Mouse (Mus musculus) CH12.LX (cell line): ENCODE measurements around the gene Sgf29. TPM values are rescaled to one million over a fixed set of nuclear protein-coding genes. Genes with fewer than 3 reads are reported as not detected.

Source experiments
- DNase-seq: peaks from one replicate; pipeline ENCODE4 v3.0.0-alpha.2; 2013; ENCODE audit errors: extremely low read depth
- H3K27ac ChIP-seq: 2 replicates; pipeline ENCODE4 v1.5.1; 2012; ENCODE audit warnings: low read depth, mild to moderate bottlenecking, control low read depth, moderate library complexity; ENCODE audit not compliant: insufficient read depth
- H3K27me3 ChIP-seq: replicated peaks from 2 replicates; pipeline ENCODE3; 2012; ENCODE audit warnings: inconsistent platforms
- H3K36me3 ChIP-seq, 2 experiments: replicated peaks in 1 of 2; 2 replicates each; pipeline versions ENCODE3 to v1.6.1; 2012; ENCODE audit warnings: inconsistent platforms in 1 of 2, low read length in 1 of 2, mild to moderate bottlenecking in 1 of 2, mixed read lengths in 1 of 2, moderate library complexity in 1 of 2; ENCODE audit not compliant: control insufficient read depth in 1 of 2, insufficient read depth in 1 of 2
- H3K4me1 ChIP-seq, 2 experiments: 2 replicates each; pipeline ENCODE4 v1.6.1; 2012; ENCODE audit warnings: inconsistent platforms in 1 of 2, moderate library complexity in 1 of 2; ENCODE audit not compliant: insufficient read depth in 2 of 2, control insufficient read depth in 1 of 2
- H3K4me2 ChIP-seq: 2 replicates; pipeline ENCODE4 v1.6.1; 2012; ENCODE audit warnings: low read depth, mild to moderate bottlenecking, control low read depth; ENCODE audit not compliant: poor library complexity, insufficient read depth, severe bottlenecking
- H3K4me3 ChIP-seq, 3 experiments: fragments of 150-350 bp in 1 of 3; sonication (generic) in 1 of 3; replicated peaks in 1 of 3; 2 replicates each; pipeline versions ENCODE3 to v1.5.1; 2011 to 2012; ENCODE audit warnings: low read depth in 2 of 3, low read length in 2 of 3, mild to moderate bottlenecking in 2 of 3, moderate library complexity in 2 of 3, control low read depth in 1 of 3, improper control_type of control experiment in 1 of 3, inconsistent platforms in 1 of 3, mixed read lengths in 1 of 3; ENCODE audit not compliant: poor library complexity in 1 of 3
- H3K79me2 ChIP-seq: replicated peaks from 2 replicates; pipeline ENCODE4 v1.6.1; 2012; ENCODE audit warnings: mild to moderate bottlenecking, moderate library complexity; ENCODE audit not compliant: control insufficient read depth, poor library complexity, insufficient read depth, severe bottlenecking; ENCODE audit errors: extremely low read depth
- H3K9ac ChIP-seq: 2 replicates; pipeline ENCODE4 v1.6.1; 2012; ENCODE audit warnings: low read depth, mild to moderate bottlenecking, control low read depth, moderate library complexity; ENCODE audit not compliant: insufficient read depth
- H3K9me3 ChIP-seq: replicated peaks from 2 replicates; pipeline ENCODE3; 2012; ENCODE audit warnings: low read length, inconsistent platforms, mixed read lengths
- EP300 ChIP-seq: IDR thresholded peaks from 2 replicates; pipeline ENCODE4 v1.6.1; 2011; ENCODE audit warnings: low read length, improper control_type of control experiment
- JUN ChIP-seq: IDR thresholded peaks from 2 replicates; pipeline ENCODE4 v1.6.1; 2011; ENCODE audit warnings: low read depth, mild to moderate bottlenecking, low read length, improper control_type of control experiment, moderate library complexity; ENCODE audit not compliant: insufficient read depth
- JUND ChIP-seq: conservative IDR thresholded peaks from 2 replicates; pipeline ENCODE4 v1.6.1; 2011; ENCODE audit warnings: low read depth, low read length, improper control_type of control experiment
- MAFK ChIP-seq: IDR thresholded peaks from 2 replicates; pipeline ENCODE4 v1.6.1; 2011; ENCODE audit warnings: low read length, improper control_type of control experiment; ENCODE audit not compliant: insufficient replicate concordance
- MAZ ChIP-seq: IDR thresholded peaks from 2 replicates; pipeline ENCODE4 v1.6.1; 2012; ENCODE audit warnings: low read depth, mild to moderate bottlenecking, inconsistent platforms, low read length, improper control_type of control experiment, moderate library complexity
- MEF2A ChIP-seq: IDR thresholded peaks from 2 replicates; pipeline ENCODE4 v1.6.1; 2014; ENCODE audit warnings: low read depth, mild to moderate bottlenecking, inconsistent platforms, low read length, improper control_type of control experiment, borderline replicate concordance
- MYC ChIP-seq: IDR thresholded peaks from 2 replicates; pipeline ENCODE4 v1.6.1; 2011; ENCODE audit warnings: low read depth, mild to moderate bottlenecking, improper control_type of control experiment, low read length
- NELFE ChIP-seq: IDR thresholded peaks from 2 replicates; pipeline ENCODE4 v1.6.1; 2011; ENCODE audit warnings: low read depth, low read length, improper control_type of control experiment
- PAX5 ChIP-seq: IDR thresholded peaks from 2 replicates; pipeline ENCODE4 v1.6.1; 2012; ENCODE audit warnings: low read length, inconsistent platforms, mixed read lengths
- POLR2A ChIP-seq: IDR thresholded peaks from 2 replicates; pipeline ENCODE4 v1.6.1; 2011; ENCODE audit warnings: low read depth, mild to moderate bottlenecking, improper control_type of control experiment, low read length
- SIN3A ChIP-seq: IDR thresholded peaks from 2 replicates; pipeline ENCODE4 v1.6.1; 2012; ENCODE audit warnings: low read length, improper control_type of control experiment, inconsistent platforms
- SMC3 ChIP-seq: IDR thresholded peaks from 2 replicates; pipeline ENCODE4 v1.6.1; 2011; ENCODE audit warnings: low read depth, low read length, improper control_type of control experiment
- TBP ChIP-seq: conservative IDR thresholded peaks from 2 replicates; pipeline ENCODE4 v1.6.1; 2011; ENCODE audit warnings: low read depth, low read length, improper control_type of control experiment
- TCF12 ChIP-seq: IDR thresholded peaks from 2 replicates; pipeline ENCODE4 v1.6.1; 2014; ENCODE audit warnings: low read depth, mild to moderate bottlenecking, inconsistent platforms, low read length, improper control_type of control experiment
- UBTF ChIP-seq: IDR thresholded peaks from 2 replicates; pipeline ENCODE4 v1.6.1; 2012; ENCODE audit warnings: low read depth, mild to moderate bottlenecking, inconsistent platforms, low read length, improper control_type of control experiment, moderate library complexity
- USF2 ChIP-seq: conservative IDR thresholded peaks from 2 replicates; pipeline ENCODE4 v1.6.1; 2011; ENCODE audit warnings: low read depth, low read length, improper control_type of control experiment
- ZKSCAN1 ChIP-seq: IDR thresholded peaks from 2 replicates; pipeline ENCODE4 v1.6.1; 2012; ENCODE audit warnings: low read depth, inconsistent platforms, low read length, improper control_type of control experiment, borderline replicate concordance
- dilution Hi-C: fragments of 300-500 bp; cut with MboI; formaldehyde crosslinking; loops from 2 replicates; pipeline ENCODE4 v1.14.3; 2020; ENCODE audit warnings: low sequenced_read_pairs; ENCODE audit not compliant: extremely low pct_unique_long_range_greater_than_20kb, extremely low pct_ligation_motif_present
- in situ Hi-C: fragments of 300-500 bp; cut with MboI; formaldehyde crosslinking; loops from 3 replicates; pipeline ENCODE4 v1.14.3; 2019; ENCODE audit warnings: low sequenced_read_pairs, low pct_ligation_motif_present, low pct_unique_long_range_greater_than_20kb, mixed read lengths
- polyA plus RNA-seq: library from polyadenylated mRNA; unstranded; fragments of >175 nt; gene quantifications from 2 replicates; pipeline ENCODE4 v1.2.1, GENCODE M21; 2012; ENCODE audit warnings: low read depth; ENCODE audit not compliant: insufficient read length
- total RNA-seq, 2 experiments: library from RNA; depleted of rRNA; stranded (reverse); fragments of 300-350 nt in 1 of 2; fragments of >200 nt in 1 of 2; gene quantifications; 2 replicates each; pipeline ENCODE4 v1.2.3; 2012 to 2014

Sgf29 gene
- total and polyA plus RNA-seq, 3 experiments, result 20.5 to 71.7 (median 55.6) TPM

- DNase-seq, result no peak
- H3K4me3 ChIP-seq, result peak overlapping the region; percentile 42 to 49 (median 45)
- dilution Hi-C loops, result no loop called here
Measured at GRCm38 (mm10) chr7:126624774-126625173, 24.3 kb upstream of the Sgf29 start.

GRCm38 (mm10) chr7:126625369-126625768 lies 23.7 kb upstream of the Sgf29 start:
- Histone ChIP-seq H3K4me2 (peak overlapping the region; percentile 10; the same call in 1 of the 2 replicates), H3K4me3 (peak overlapping the region; percentile 42 to 49 (median 45)), H3K36me3 (peaks cover 0 to 20% of the 10 kb centered on the region in 2 experiments), H3K4me1 (peaks cover 13 to 34% of the 10 kb centered on the region in 2 experiments), H3K79me2 (no peaks in the 10 kb centered on the region), H3K27ac (no peak overlapping the region), H3K9ac (peak overlapping the region; percentile 32)
- no peak for DNase-seq
- in situ Hi-C loops (no loop called here), dilution Hi-C loops (no loop called here)
- TF ChIP-seq MYC (no peak), MAZ (peak; percentile 65), MEF2A (0 out of 2 replicates have a peak, but pooled peaks have one; percentile 5), PAX5 (no peak), POLR2A (0 out of 2 replicates have a peak, but pooled peaks have one; percentile 22), MAFK (no peak), NELFE (peak; percentile 53), TCF12 (peak; percentile 39; the same call in 1 of the 2 replicates), TBP (peak; percentile 78)
- TF ChIP-seq, all 38 proteins: peak for 6
- Histone ChIP-seq H3K27me3 (no peaks in the 10 kb centered on the region), H3K9me3 (no peaks in the 10 kb centered on the region)

More at GRCm38 (mm10) chr7:126624774-126625173, 24.3 kb upstream of the Sgf29 start:
- H3K4me1 ChIP-seq, result peaks cover 18 to 38% of the 10 kb centered on the region in 2 experiments
- H3K9me3 ChIP-seq, result no peaks in the 10 kb centered on the region
- no peaks in the 10 kb centered on the region for H3K27me3 ChIP-seq
- no peaks in the 10 kb centered on the region for H3K79me2 ChIP-seq
- peak overlapping the region; percentile 32; the same call in 1 of the 2 replicates for H3K9ac ChIP-seq
- in situ Hi-C loops, result loop anchor here (5.0 kb wide), 1 partner anchor 42 kb away; the partner anchor contains the start of gene Apobr
- peaks cover 0 to 20% of the 10 kb centered on the region in 2 experiments for H3K36me3 ChIP-seq
- TF ChIP-seq TBP, result no peak
- no peak for TF ChIP-seq TCF12
- no peak for TF ChIP-seq NELFE
- TF ChIP-seq USF2, result no peak
- TF ChIP-seq MAFK, result no peak
- TF ChIP-seq UBTF, result no peak
- TF ChIP-seq JUND, result no peak
- TF ChIP-seq EP300, result no peak
- no peak for TF ChIP-seq SMC3
- no peak for TF ChIP-seq SIN3A
- TF ChIP-seq JUN, result no peak
- TF ChIP-seq ZKSCAN1, result no peak
- TF ChIP-seq MEF2A, result no peak
- H3K27ac ChIP-seq, result no peak overlapping the region
- H3K4me2 ChIP-seq, result 0 out of 2 replicates have a peak overlapping the region, but pooled peaks have one; percentile 10
